Mouse (Mus musculus) myocyte (in vitro differentiated cells): ENCODE measurements at regions not wholly inside any gene's neighbourhood (a gene's known extent, or its start where the extent isn't known, plus 50 kb on each side); places are given as distances from the start of the nearest gene placed in this dataset.

Source experiments
- H3K27me3 ChIP-seq: one replicate; pipeline ENCODE4 v1.6.1; 2011; ENCODE audit not compliant: control insufficient read depth, insufficient read depth, insufficient read length
- H3K36me3 ChIP-seq: one replicate; pipeline ENCODE4 v1.6.1; 2011; ENCODE audit not compliant: control insufficient read depth, insufficient read depth
- H3K4me2 ChIP-seq: one replicate; pipeline ENCODE4 v1.6.1; 2011; ENCODE audit warnings: low read depth, control low read depth
- H3K4me3 ChIP-seq: one replicate; pipeline ENCODE4 v1.5.1; 2011; ENCODE audit warnings: mild to moderate bottlenecking, control low read depth, moderate library complexity
- H3K79me2 ChIP-seq: one replicate; pipeline ENCODE4 v1.6.1; 2011; ENCODE audit not compliant: control insufficient read depth, insufficient read depth
- H3ac ChIP-seq: one replicate; pipeline ENCODE4 v1.6.1; 2011; ENCODE audit not compliant: control insufficient read depth, insufficient read length
- CEBPB ChIP-seq: IDR thresholded peaks from 2 replicates; pipeline ENCODE4 v1.6.1; 2011; ENCODE audit warnings: mild to moderate bottlenecking, moderate library complexity; ENCODE audit not compliant: poor library complexity, insufficient read depth, severe bottlenecking
- E2F4 ChIP-seq: IDR thresholded peaks from one replicate; pipeline ENCODE4 v1.6.1; 2011; ENCODE audit warnings: mild to moderate bottlenecking, control low read depth, moderate library complexity; ENCODE audit not compliant: insufficient read depth
- MAX ChIP-seq: IDR thresholded peaks from one replicate; pipeline ENCODE4 v1.6.1; 2011; ENCODE audit warnings: low read depth, mild to moderate bottlenecking, control low read depth
- MYOD1 ChIP-seq, 3 experiments: IDR thresholded peaks; one replicate each; pipeline ENCODE4 v1.6.1; 2011; ENCODE audit warnings: control low read depth in 2 of 3, low read depth in 2 of 3, mild to moderate bottlenecking in 2 of 3, moderate library complexity in 1 of 3; ENCODE audit not compliant: insufficient read length in 2 of 3, control insufficient read depth in 1 of 3
- MYOG ChIP-seq, 3 experiments: IDR thresholded peaks; one replicate each; pipeline ENCODE4 v1.6.1; 2011; ENCODE audit warnings: control low read depth in 2 of 3, low read depth in 2 of 3, mild to moderate bottlenecking in 2 of 3; ENCODE audit not compliant: insufficient read length in 2 of 3, control insufficient read depth in 1 of 3, insufficient read depth in 1 of 3
- POLR2A ChIP-seq: IDR thresholded peaks from one replicate; pipeline ENCODE4 v1.6.1; 2011; ENCODE audit warnings: low read depth, mild to moderate bottlenecking, control low read depth, moderate library complexity; ENCODE audit not compliant: insufficient read length
- POLR2AphosphoS2 ChIP-seq: IDR thresholded peaks from one replicate; pipeline ENCODE4 v1.6.1; 2011; ENCODE audit warnings: low read depth, control low read depth; ENCODE audit not compliant: insufficient read length
- REST ChIP-seq: IDR thresholded peaks from one replicate; pipeline ENCODE4 v1.6.1; 2011; ENCODE audit warnings: mild to moderate bottlenecking, control low read depth, moderate library complexity; ENCODE audit not compliant: insufficient read depth, insufficient read length
- SRF ChIP-seq: IDR thresholded peaks from one replicate; pipeline ENCODE4 v1.6.1; 2011; ENCODE audit warnings: low read depth; ENCODE audit not compliant: control insufficient read depth, insufficient read length
- TCF12 ChIP-seq: IDR thresholded peaks from one replicate; pipeline ENCODE4 v1.6.1; 2011; ENCODE audit warnings: mild to moderate bottlenecking, control low read depth; ENCODE audit not compliant: poor library complexity, insufficient read depth, severe bottlenecking
- TCF3 ChIP-seq: IDR thresholded peaks from one replicate; pipeline ENCODE4 v1.6.1; 2011; ENCODE audit warnings: low read depth, control low read depth; ENCODE audit not compliant: insufficient read length
- USF1 ChIP-seq: IDR thresholded peaks from one replicate; pipeline ENCODE4 v1.6.1; 2011; ENCODE audit warnings: low read depth, mild to moderate bottlenecking, control low read depth, moderate library complexity

DNA sequence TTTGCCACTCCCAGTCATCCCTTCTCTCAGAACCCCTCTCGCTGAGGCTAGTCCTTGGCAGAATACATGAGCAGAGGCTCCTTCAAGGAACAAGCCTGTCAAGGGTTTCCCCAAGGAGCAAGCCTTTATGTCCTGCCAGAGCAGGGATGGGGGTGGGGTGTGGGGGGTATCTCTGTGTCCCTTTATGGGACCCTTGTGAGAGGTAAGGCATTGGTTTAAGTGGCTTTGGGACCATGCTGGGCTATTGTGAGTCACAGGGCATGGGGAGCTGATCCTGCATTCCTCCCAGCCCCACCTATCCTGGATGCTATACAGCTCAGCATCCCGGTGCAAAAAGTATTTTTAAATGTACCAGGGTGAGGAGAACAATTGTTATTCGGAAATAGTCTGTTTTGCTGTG lies 641.1 kb upstream of the Fam19a5 start:
- Histone ChIP-seq H3K4me2 (no peak overlapping the region), H3K4me3 (no peak overlapping the region), H3K79me2 (no peaks in the 10 kb centered on the region), H3K36me3 (no peaks in the 10 kb centered on the region), H3ac (no peak overlapping the region), H3K27me3 (no peaks in the 10 kb centered on the region)
- TF ChIP-seq MYOD1 (IDR thresholded peaks at IDR 0.05; ENCODE audit: control insufficient read depth in 1 of 3, insufficient read length in 2 of 3, low read depth in 2 of 3) (no peak), CEBPB (no peak), MYOG (IDR thresholded peaks at IDR 0.05; ENCODE audit: control insufficient read depth in 1 of 3, insufficient read depth in 1 of 3, insufficient read length in 2 of 3, low read depth in 2 of 3) (no peak), E2F4 (no peak), TCF3 (no peak), MAX (no peak), POLR2AphosphoS2 (no peak), REST (no peak), USF1 (no peak), POLR2A (no peak), SRF (no peak), TCF12 (no peak)

DNA sequence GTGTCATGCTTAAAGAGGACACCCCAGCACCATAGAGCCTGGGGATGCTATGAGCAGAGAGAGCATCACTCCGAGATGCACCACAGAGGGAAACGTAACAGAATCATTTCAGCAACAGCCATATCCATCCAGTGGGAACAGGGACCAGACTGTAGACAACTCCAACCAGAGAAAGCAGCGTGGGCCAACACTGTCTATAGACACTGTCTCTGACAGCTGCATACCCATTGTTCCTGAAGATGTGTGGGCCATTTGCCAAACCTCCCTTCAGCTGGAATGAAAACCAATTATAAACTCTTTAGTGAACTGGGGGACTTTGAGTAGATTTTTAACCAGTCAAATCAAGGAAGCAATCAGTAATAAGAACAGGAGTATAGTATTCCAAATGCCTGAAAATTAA lies 630.8 kb upstream of the Fam19a5 start:
- Histone ChIP-seq H3K27me3 (no peaks in the 10 kb centered on the region), H3K36me3 (no peaks in the 10 kb centered on the region), H3ac (no peak overlapping the region), H3K79me2 (no peaks in the 10 kb centered on the region), H3K4me3 (no peak overlapping the region), H3K4me2 (no peak overlapping the region)
- TF ChIP-seq SRF, result no peak
- TF ChIP-seq TCF3, result no peak
- no peak for TF ChIP-seq TCF12
- no peak for TF ChIP-seq POLR2AphosphoS2
- TF ChIP-seq MYOG (IDR thresholded peaks at IDR 0.05; ENCODE audit: control insufficient read depth in 1 of 3, insufficient read depth in 1 of 3, insufficient read length in 2 of 3, low read depth in 2 of 3), result no peak
- TF ChIP-seq POLR2A, result no peak
- no peak for TF ChIP-seq MAX
- no peak for TF ChIP-seq MYOD1 (IDR thresholded peaks at IDR 0.05; ENCODE audit: control insufficient read depth in 1 of 3, insufficient read length in 2 of 3, low read depth in 2 of 3)
- no peak for TF ChIP-seq E2F4
- TF ChIP-seq REST, result no peak
- TF ChIP-seq CEBPB, result no peak
- TF ChIP-seq USF1, result no peak

DNA sequence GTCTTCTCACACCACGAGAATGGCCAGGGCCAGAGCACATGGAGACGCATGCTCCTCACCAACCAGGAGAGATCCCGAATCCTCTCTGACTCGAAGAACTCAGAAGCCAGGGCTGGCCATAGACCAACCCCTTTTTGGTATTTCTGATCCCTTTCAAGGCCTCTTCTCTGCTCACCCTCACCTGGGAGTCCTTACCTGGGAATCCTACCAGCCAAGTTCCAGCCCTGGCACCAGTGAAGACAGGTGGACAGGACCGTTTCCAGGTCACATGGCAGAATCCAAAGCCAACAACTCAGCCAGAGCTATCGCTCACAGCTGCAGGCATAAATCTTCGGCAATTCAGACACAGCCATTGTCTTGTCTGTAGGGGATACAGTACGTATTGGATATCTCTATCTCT lies 626.2 kb upstream of the Fam19a5 start:
- H3ac ChIP-seq, result no peak overlapping the region
- no peak overlapping the region for H3K4me2 ChIP-seq
- TF ChIP-seq POLR2A (no peak), TCF3 (no peak), MYOD1 (IDR thresholded peaks at IDR 0.05; ENCODE audit: control insufficient read depth in 1 of 3, insufficient read length in 2 of 3, low read depth in 2 of 3) (no peak), REST (no peak), MYOG (IDR thresholded peaks at IDR 0.05; ENCODE audit: control insufficient read depth in 1 of 3, insufficient read depth in 1 of 3, insufficient read length in 2 of 3, low read depth in 2 of 3) (no peak), CEBPB (no peak)
- no peaks in the 10 kb centered on the region for H3K27me3 ChIP-seq
- H3K36me3 ChIP-seq, result no peaks in the 10 kb centered on the region
- H3K4me3 ChIP-seq, result no peak overlapping the region
- H3K79me2 ChIP-seq, result no peaks in the 10 kb centered on the region

DNA sequence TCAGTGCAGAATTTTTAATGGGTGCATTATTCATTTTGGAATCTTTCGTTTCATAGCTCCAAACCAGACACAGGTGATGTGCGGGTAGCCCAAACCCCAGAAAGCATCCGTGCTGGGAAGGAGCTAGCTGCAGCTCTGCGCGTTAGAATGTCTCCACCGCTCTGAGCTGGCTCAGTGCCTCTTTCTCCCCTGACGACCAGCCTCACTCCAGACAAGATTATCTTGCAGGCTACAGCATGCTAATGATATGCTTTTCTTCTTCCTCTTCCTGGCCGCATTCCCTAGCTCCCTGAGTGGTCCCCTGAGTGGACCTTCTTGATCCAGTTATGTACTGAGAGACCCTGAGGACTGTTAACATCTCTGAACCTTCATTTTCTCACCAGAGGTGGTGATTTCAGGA lies 624.4 kb upstream of the Fam19a5 start:
- TF ChIP-seq TCF3 (no peak), TCF12 (no peak), SRF (no peak), MAX (no peak), REST (no peak), USF1 (no peak), POLR2A (no peak), MYOD1 (IDR thresholded peaks at IDR 0.05; ENCODE audit: control insufficient read depth in 1 of 3, insufficient read length in 2 of 3, low read depth in 2 of 3) (no peak), E2F4 (no peak), MYOG (IDR thresholded peaks at IDR 0.05; ENCODE audit: control insufficient read depth in 1 of 3, insufficient read depth in 1 of 3, insufficient read length in 2 of 3, low read depth in 2 of 3) (no peak), CEBPB (no peak), POLR2AphosphoS2 (no peak)
- Histone ChIP-seq H3K79me2 (no peaks in the 10 kb centered on the region), H3ac (no peak overlapping the region)

DNA sequence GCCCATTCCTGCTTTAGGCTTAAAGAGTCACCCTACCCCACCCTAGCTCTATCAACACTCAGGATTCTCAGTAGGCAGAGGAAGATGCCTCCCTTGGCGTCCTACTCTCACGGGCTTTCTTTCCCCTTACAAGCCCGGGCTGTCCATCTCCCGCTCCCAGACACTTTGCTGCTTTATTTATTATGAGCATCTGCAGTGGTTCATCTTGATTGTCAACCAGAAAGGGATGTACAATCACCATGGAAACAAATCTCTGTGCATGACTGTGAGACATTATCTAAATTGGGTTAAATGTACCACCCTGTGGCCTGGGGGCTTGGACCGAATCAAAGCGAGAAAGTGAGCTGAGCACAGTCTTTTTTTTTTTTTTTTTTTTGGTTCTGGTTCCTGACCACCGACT lies 623.9 kb upstream of the Fam19a5 start:
- Histone ChIP-seq H3ac (no peak overlapping the region), H3K79me2 (no peaks in the 10 kb centered on the region), H3K36me3 (no peaks in the 10 kb centered on the region), H3K27me3 (no peaks in the 10 kb centered on the region), H3K4me3 (no peak overlapping the region), H3K4me2 (no peak overlapping the region)
- TF ChIP-seq MYOG (IDR thresholded peaks at IDR 0.05; ENCODE audit: control insufficient read depth in 1 of 3, insufficient read depth in 1 of 3, insufficient read length in 2 of 3, low read depth in 2 of 3), result no peak
- no peak for TF ChIP-seq POLR2A
- no peak for TF ChIP-seq TCF3
- TF ChIP-seq USF1, result no peak
- no peak for TF ChIP-seq REST
- no peak for TF ChIP-seq TCF12
- no peak for TF ChIP-seq E2F4
- no peak for TF ChIP-seq CEBPB
- no peak for TF ChIP-seq MYOD1 (IDR thresholded peaks at IDR 0.05; ENCODE audit: control insufficient read depth in 1 of 3, insufficient read length in 2 of 3, low read depth in 2 of 3)
- TF ChIP-seq MAX, result no peak
- no peak for TF ChIP-seq SRF
- no peak for TF ChIP-seq POLR2AphosphoS2

More for the DNA sequence above, 624.4 kb upstream of the Fam19a5 start:
- Histone ChIP-seq H3K4me3 (no peak overlapping the region), H3K27me3 (no peaks in the 10 kb centered on the region), H3K4me2 (no peak overlapping the region), H3K36me3 (no peaks in the 10 kb centered on the region)
